Mouse (Mus musculus) MEL (cell line): ENCODE data around the gene Egfl8. TPM values are rescaled to one million over a fixed set of nuclear protein-coding genes. Genes with fewer than 3 reads are reported as not detected.
A peak's percentile ranks its signal among the peaks of the same experiment; 100 is the strongest.

ENCODE experiments used
- DNase-seq: peaks from one replicate; pipeline ENCODE4 v3.0.0; 2011; ENCODE audit warnings: low read depth, low spot score
- H3K27ac ChIP-seq: 2 replicates; pipeline ENCODE4 v1.5.1; 2012; ENCODE audit warnings: low read depth, mild to moderate bottlenecking, control low read depth, low read length, moderate library complexity; ENCODE audit not compliant: control insufficient read depth
- H3K27me3 ChIP-seq, 2 experiments: fragments of 150-350 bp in 1 of 2; sonication (generic) in 1 of 2; 2 replicates each; pipeline ENCODE4 v1.6.1; 2012; ENCODE audit warnings: low read length in 2 of 2, mild to moderate bottlenecking in 2 of 2, improper control_type of control experiment in 1 of 2, moderate library complexity in 1 of 2; ENCODE audit not compliant: insufficient read depth in 2 of 2, control insufficient read depth in 1 of 2
- H3K36me3 ChIP-seq, 2 experiments: 2 replicates each; pipeline ENCODE4 v1.6.1; 2012 to 2014; ENCODE audit warnings: low read length in 2 of 2, improper control_type of control experiment in 1 of 2, inconsistent platforms in 1 of 2, mild to moderate bottlenecking in 1 of 2; ENCODE audit not compliant: insufficient read depth in 2 of 2, control insufficient read depth in 1 of 2
- H3K4me1 ChIP-seq, 2 experiments: fragments of 150-350 bp in 1 of 2; sonication (generic) in 1 of 2; 2 replicates each; pipeline ENCODE4 v1.6.1; 2012; ENCODE audit warnings: low read length in 2 of 2, improper control_type of control experiment in 1 of 2, mild to moderate bottlenecking in 1 of 2; ENCODE audit not compliant: insufficient read depth in 2 of 2, control insufficient read depth in 1 of 2
- H3K4me3 ChIP-seq, 2 experiments: fragments of 150-350 bp in 1 of 2; sonication (generic) in 1 of 2; 2 replicates each; pipeline ENCODE4 v1.5.1; 2012; ENCODE audit warnings: low read depth in 2 of 2, low read length in 2 of 2, mild to moderate bottlenecking in 2 of 2, moderate library complexity in 2 of 2, control low read depth in 1 of 2, improper control_type of control experiment in 1 of 2; ENCODE audit not compliant: control insufficient read depth in 1 of 2, insufficient read depth in 1 of 2
- H3K79me2 ChIP-seq: 2 replicates; pipeline ENCODE4 v1.6.1; 2012; ENCODE audit warnings: mild to moderate bottlenecking, low read length, moderate library complexity; ENCODE audit not compliant: control insufficient read depth, poor library complexity, insufficient read depth
- H3K9ac ChIP-seq: 2 replicates; pipeline ENCODE4 v1.6.1; 2012; ENCODE audit warnings: low read depth, mild to moderate bottlenecking, control low read depth, low read length, moderate library complexity; ENCODE audit not compliant: control insufficient read depth, poor library complexity, severe bottlenecking
- H3K9me3 ChIP-seq: fragments of 150-350 bp; sonication (generic); replicated peaks from 2 replicates; pipeline ENCODE4 v1.6.1; 2012; ENCODE audit warnings: mild to moderate bottlenecking, low read length, improper control_type of control experiment, moderate library complexity; ENCODE audit not compliant: insufficient read depth
- BHLHE40 ChIP-seq: IDR thresholded peaks from 2 replicates; pipeline ENCODE4 v1.6.1; 2012; ENCODE audit warnings: low read depth, mild to moderate bottlenecking, inconsistent platforms, low read length, improper control_type of control experiment, borderline replicate concordance
- CHD1 ChIP-seq: IDR thresholded peaks from 2 replicates; pipeline ENCODE4 v1.6.1; 2012; ENCODE audit warnings: low read depth, mild to moderate bottlenecking, inconsistent platforms, low read length, improper control_type of control experiment
- CHD2 ChIP-seq: IDR thresholded peaks from 2 replicates; pipeline ENCODE4 v1.6.1; 2011; ENCODE audit warnings: low read length, improper control_type of control experiment
- CTCF ChIP-seq, 3 experiments: IDR thresholded peaks in 2 of 3; conservative IDR thresholded peaks in 1 of 3; 2 replicates each; pipeline ENCODE4 v1.5.1; 2011 to 2012; ENCODE audit warnings: low read length in 3 of 3, low read depth in 2 of 3, mild to moderate bottlenecking in 2 of 3, improper control_type of control experiment in 1 of 3, inconsistent platforms in 1 of 3, mixed read lengths in 1 of 3, moderate library complexity in 1 of 3; ENCODE audit not compliant: control insufficient read depth in 1 of 3, insufficient read depth in 1 of 3, poor library complexity in 1 of 3, severe bottlenecking in 1 of 3
- E2F4 ChIP-seq: IDR thresholded peaks from 2 replicates; pipeline ENCODE4 v1.6.1; 2011; ENCODE audit warnings: low read depth, low read length, improper control_type of control experiment, borderline replicate concordance
- ELF1 ChIP-seq: IDR thresholded peaks from 2 replicates; pipeline ENCODE4 v1.6.1; 2014; ENCODE audit warnings: low read depth, mild to moderate bottlenecking, inconsistent platforms, low read length, improper control_type of control experiment, moderate library complexity
- GABPA ChIP-seq: IDR thresholded peaks from 2 replicates; pipeline ENCODE4 v1.6.1; 2012; ENCODE audit warnings: low read depth, mild to moderate bottlenecking, inconsistent platforms, low read length, improper control_type of control experiment, moderate library complexity
- GATA1 ChIP-seq: IDR thresholded peaks from 2 replicates; pipeline ENCODE4 v1.6.1; 2011; ENCODE audit warnings: low read depth, low read length, improper control_type of control experiment
- HCFC1 ChIP-seq: IDR thresholded peaks from 2 replicates; pipeline ENCODE4 v1.6.1; 2012; ENCODE audit warnings: low read depth, mild to moderate bottlenecking, inconsistent platforms, low read length, improper control_type of control experiment, moderate library complexity
- KAT2A ChIP-seq: conservative IDR thresholded peaks from 2 replicates; pipeline ENCODE4 v1.6.1; 2012; ENCODE audit warnings: low read depth, low read length, improper control_type of control experiment, inconsistent platforms
- MAFK ChIP-seq: IDR thresholded peaks from 2 replicates; pipeline ENCODE4 v1.6.1; 2011; ENCODE audit warnings: low read depth, mild to moderate bottlenecking, low read length, improper control_type of control experiment, borderline replicate concordance
- MAX ChIP-seq: IDR thresholded peaks from 2 replicates; pipeline ENCODE4 v1.6.1; 2011; ENCODE audit warnings: low read length, improper control_type of control experiment
- MAZ ChIP-seq: IDR thresholded peaks from 2 replicates; pipeline ENCODE4 v1.6.1; 2012; ENCODE audit warnings: low read depth, mild to moderate bottlenecking, inconsistent platforms, low read length, improper control_type of control experiment
- MEF2A ChIP-seq: IDR thresholded peaks from 2 replicates; pipeline ENCODE4 v1.6.1; 2014; ENCODE audit warnings: low read depth, mild to moderate bottlenecking, inconsistent platforms, low read length, improper control_type of control experiment; ENCODE audit not compliant: poor library complexity, insufficient replicate concordance, severe bottlenecking; ENCODE audit errors: extremely low read depth
- MXI1 ChIP-seq: IDR thresholded peaks from 2 replicates; pipeline ENCODE4 v1.6.1; 2011; ENCODE audit warnings: mild to moderate bottlenecking, low read depth, low read length, improper control_type of control experiment
- MYB ChIP-seq: IDR thresholded peaks from 2 replicates; pipeline ENCODE4 v1.6.1; 2011; ENCODE audit warnings: mild to moderate bottlenecking, low read depth, low read length, improper control_type of control experiment
- MYC ChIP-seq: IDR thresholded peaks from 2 replicates; pipeline ENCODE4 v1.6.1; 2011; ENCODE audit warnings: low read depth, mild to moderate bottlenecking, low read length, improper control_type of control experiment, moderate library complexity
- NELFE ChIP-seq: IDR thresholded peaks from 2 replicates; pipeline ENCODE4 v1.6.1; 2011; ENCODE audit warnings: low read depth, low read length, improper control_type of control experiment
- NRF1 ChIP-seq: IDR thresholded peaks from 2 replicates; pipeline ENCODE4 v1.6.1; 2014; ENCODE audit warnings: low read depth, mild to moderate bottlenecking, inconsistent platforms, low read length, improper control_type of control experiment, moderate library complexity; ENCODE audit not compliant: poor library complexity, insufficient read depth, severe bottlenecking
- POLR2A ChIP-seq, 2 experiments: IDR thresholded peaks; 2 replicates each; pipeline ENCODE4 v1.6.1; 2011 to 2012; ENCODE audit warnings: low read length in 2 of 2, mild to moderate bottlenecking in 2 of 2, control low read depth in 1 of 2, improper control_type of control experiment in 1 of 2, low read depth in 1 of 2, moderate library complexity in 1 of 2; ENCODE audit not compliant: control insufficient read depth in 1 of 2, insufficient read depth in 1 of 2, poor library complexity in 1 of 2
- POLR2AphosphoS2 ChIP-seq: IDR thresholded peaks from 2 replicates; pipeline ENCODE4 v1.6.1; 2011; ENCODE audit warnings: low read length, improper control_type of control experiment
- POLR2AphosphoS5 ChIP-seq: IDR thresholded peaks from 2 replicates; pipeline ENCODE4 v1.6.1; 2012; ENCODE audit warnings: low read depth, borderline replicate concordance, mild to moderate bottlenecking, inconsistent platforms, low read length, moderate library complexity, mixed read lengths
- RAD21 ChIP-seq: IDR thresholded peaks from 2 replicates; pipeline ENCODE4 v1.6.1; 2011; ENCODE audit warnings: mild to moderate bottlenecking, low read depth, low read length, improper control_type of control experiment
- RCOR1 ChIP-seq: IDR thresholded peaks from 2 replicates; pipeline ENCODE4 v1.6.1; 2012; ENCODE audit warnings: low read depth, mild to moderate bottlenecking, inconsistent platforms, low read length, improper control_type of control experiment
- SIN3A ChIP-seq: IDR thresholded peaks from 2 replicates; pipeline ENCODE4 v1.6.1; 2012; ENCODE audit warnings: low read length, improper control_type of control experiment, inconsistent platforms
- SMC3 ChIP-seq: IDR thresholded peaks from 2 replicates; pipeline ENCODE4 v1.6.1; 2011; ENCODE audit warnings: low read depth, low read length, improper control_type of control experiment
- TAL1 ChIP-seq: IDR thresholded peaks from 2 replicates; pipeline ENCODE4 v1.6.1; 2012; ENCODE audit warnings: mild to moderate bottlenecking, inconsistent platforms, low read length, moderate library complexity, mixed read lengths
- TBP ChIP-seq: IDR thresholded peaks from 2 replicates; pipeline ENCODE4 v1.8.0; 2011; ENCODE audit warnings: low read depth, low read length, improper control_type of control experiment
- TCF12 ChIP-seq: IDR thresholded peaks from 2 replicates; pipeline ENCODE4 v1.6.1; 2014; ENCODE audit warnings: low read depth, mild to moderate bottlenecking, inconsistent platforms, low read length, improper control_type of control experiment, moderate library complexity
- UBTF ChIP-seq: IDR thresholded peaks from 2 replicates; pipeline ENCODE4 v1.6.1; 2012; ENCODE audit warnings: low read depth, mild to moderate bottlenecking, inconsistent platforms, low read length, improper control_type of control experiment, moderate library complexity, borderline replicate concordance; ENCODE audit not compliant: insufficient read depth
- USF1 ChIP-seq: IDR thresholded peaks from 2 replicates; pipeline ENCODE4 v1.6.1; 2014; ENCODE audit warnings: low read depth, mild to moderate bottlenecking, inconsistent platforms, low read length, improper control_type of control experiment, moderate library complexity
- USF2 ChIP-seq, 2 experiments: IDR thresholded peaks; 2 replicates each; pipeline ENCODE4 v1.6.1; 2011 to 2012; ENCODE audit warnings: improper control_type of control experiment in 2 of 2, low read length in 2 of 2, borderline replicate concordance in 1 of 2, inconsistent platforms in 1 of 2, low read depth in 1 of 2, mild to moderate bottlenecking in 1 of 2; ENCODE audit not compliant: insufficient read depth in 1 of 2
- ZMIZ1 ChIP-seq: IDR thresholded peaks from 2 replicates; pipeline ENCODE4 v1.6.1; 2012; ENCODE audit warnings: low read depth, mild to moderate bottlenecking, inconsistent platforms, low read length, improper control_type of control experiment, moderate library complexity
- ZNF384 ChIP-seq: IDR thresholded peaks from 2 replicates; pipeline ENCODE4 v1.6.1; 2012; ENCODE audit warnings: low read depth, mild to moderate bottlenecking, inconsistent platforms, low read length, improper control_type of control experiment
- polyA plus RNA-seq, 2 experiments: library from polyadenylated mRNA; stranded (reverse) in 1 of 2; unstranded in 1 of 2; fragments of >175 nt in 1 of 2; fragments of >200 nt in 1 of 2; gene quantifications; 2 replicates each; pipeline versions ENCODE4 v1.2.1 to v1.2.4; 2012; ENCODE audit warnings: low replicate concordance in 2 of 2, low read depth in 1 of 2; ENCODE audit not compliant: insufficient read length in 2 of 2, insufficient read depth in 1 of 2, missing spikeins in 1 of 2
- total RNA-seq: library from RNA; depleted of rRNA; stranded (reverse); fragments of 300-350 nt; gene quantifications from 2 replicates; pipeline ENCODE4 v1.2.3, GENCODE M21; 2012

Egfl8 gene
- total and polyA plus RNA-seq, 3 experiments: 0.89 to 1.6 TPM; not detected in 1

GRCm38 (mm10) chr17:34604061-34604508, 11.7 kb downstream of the Egfl8 start, which contains the start of gene Agpat1 (continued):
- TF ChIP-seq NRF1: no peak

- peaks cover 0 to 10% of the 10 kb centered on the region in 2 experiments; a peak in 2 of 4 replicates for H3K36me3 ChIP-seq
- peak within 1 kb of the TSS; percentile 87 for H3K27ac ChIP-seq
- peaks cover 4 to 22% of the 10 kb centered on the region in 2 experiments; a peak in 3 of 4 replicates for H3K4me1 ChIP-seq
- no peaks in the 10 kb centered on the region for H3K27me3 ChIP-seq
- H3K4me3 ChIP-seq: peak within 1 kb of the TSS; percentile 95 to 99
- no peaks in the 10 kb centered on the region for H3K9me3 ChIP-seq
- peaks cover 46% of the 10 kb centered on the region for H3K79me2 ChIP-seq
- peak; percentile 100 for DNase-seq
- H3K9ac ChIP-seq: peak within 1 kb of the TSS; percentile 98
- TF ChIP-seq MXI1 (peak; percentile 71), SMC3 (no peak), POLR2AphosphoS5 (no peak), GABPA (no peak), TBP (0 out of 2 replicates have a peak, but pooled peaks have one; percentile 28), CHD1 (no peak), ZNF384 (peak; percentile 96), SIN3A (peak; percentile 88), TAL1 (no peak), BHLHE40 (no peak), POLR2A (IDR thresholded peaks at IDR 0.05; ENCODE audit: control insufficient read depth in 1 of 2, insufficient read depth in 1 of 2, low read depth in 1 of 2, low read length in 2 of 2, poor library complexity in 1 of 2) (peak in 1 of 2 experiments; percentile 65; a peak in 2 of 4 replicates), MAFK (no peak), USF2 (IDR thresholded peaks at IDR 0.05; ENCODE audit: borderline replicate concordance in 1 of 2, insufficient read depth in 1 of 2, low read depth in 1 of 2, low read length in 2 of 2) (no peak), HCFC1 (peak; percentile 84), CHD2 (peak; percentile 93), TCF12 (0 out of 2 replicates have a peak, but pooled peaks have one; percentile 34), MAZ (peak; percentile 92), ZMIZ1 (no peak), MYB (no peak), CTCF (IDR thresholded peaks at IDR 0.05 in 2 of 3, conservative IDR thresholded peaks at IDR 0.05 in 1 of 3; ENCODE audit: control insufficient read depth in 1 of 3, insufficient read depth in 1 of 3, low read depth in 2 of 3, low read length in 3 of 3, poor library complexity in 1 of 3, severe bottlenecking in 1 of 3) (no peak), RCOR1 (no peak), MEF2A (no peak), USF1 (no peak), RAD21 (no peak), MYC (peak; percentile 73), ELF1 (peak; percentile 81), GATA1 (0 out of 2 replicates have a peak, but pooled peaks have one; percentile 37), MAX (peak; percentile 67; the same call in 1 of the 2 replicates), KAT2A (peak; percentile 69), E2F4 (no peak), UBTF (no peak), NELFE (no peak; the same call in 1 of the 2 replicates), POLR2AphosphoS2 (no peak)
These were observed 12.3 kb downstream of the Egfl8 start, which contains the start of gene Rnf5 for GRCm38 (mm10) chr17:34603375-34604060. Gene Rnf5 (minus strand): TSS chr17:34603690.
